Mouse (Mus musculus) kidney, adult 2 months (tissue): ENCODE measurements around the gene Gm10153. TPM values are rescaled to one million over a fixed set of nuclear protein-coding genes. Genes with fewer than 3 reads are reported as not detected.
"Not testable (repeated sequence)": the region's sequence is repeated elsewhere in the genome, so short reads cannot be mapped to it uniquely, and the experiment has no call there.

Source experiments
- DNase-seq: peaks from one replicate; pipeline ENCODE4 v3.0.0; 2021
- H3K27ac ChIP-seq: fragments of 200-500 bp; 2 replicates; pipeline ENCODE4 v1.5.1; 2012; ENCODE audit warnings: low read depth, low read length, control low read depth, inconsistent platforms; ENCODE audit not compliant: insufficient read depth
- H3K27me3 ChIP-seq: fragments of 200-500 bp; replicated peaks from 2 replicates; pipeline ENCODE4 v1.6.1; 2012; ENCODE audit warnings: mild to moderate bottlenecking, moderate library complexity, low read length, inconsistent platforms; ENCODE audit not compliant: control insufficient read depth, insufficient read depth
- H3K36me3 ChIP-seq: fragments of 200-500 bp; 2 replicates; pipeline ENCODE4 v1.6.1; 2012; ENCODE audit warnings: mild to moderate bottlenecking, moderate library complexity, low read length, inconsistent platforms; ENCODE audit not compliant: control insufficient read depth, insufficient read depth
- H3K4me1 ChIP-seq: fragments of 200-500 bp; 2 replicates; pipeline ENCODE4 v1.6.1; 2011; ENCODE audit warnings: low read length; ENCODE audit not compliant: control insufficient read depth, insufficient read depth
- H3K4me3 ChIP-seq: fragments of 200-500 bp; 2 replicates; pipeline ENCODE4 v1.5.1; 2011; ENCODE audit warnings: mild to moderate bottlenecking, low read depth, low read length, control low read depth; ENCODE audit not compliant: insufficient read depth
- CTCF ChIP-seq: fragments of 200-500 bp; conservative IDR thresholded peaks from 2 replicates; pipeline ENCODE4 v1.5.1; 2011; ENCODE audit warnings: low read depth, mild to moderate bottlenecking, control low read depth, low read length, moderate library complexity, mixed read lengths; ENCODE audit not compliant: insufficient read depth, insufficient read length
- POLR2A ChIP-seq: fragments of 200-500 bp; IDR thresholded peaks from one replicate; pipeline ENCODE4 v1.6.1; 2011; ENCODE audit warnings: low read depth, low read length, control low read depth
- WGBS: fragments of 180-500 bp; shearing (Covaris S2); methylation state at CpG from one replicate; pipeline ENCODE4 v1.1.7; 2018; 5-methylcytosine and 5-hydroxymethylcytosine counted together
- polyA plus RNA-seq: library from polyadenylated mRNA; depleted of rRNA; stranded (reverse); fragments of >200 nt; gene quantifications from 2 replicates; pipeline ENCODE4 v1.2.3, GENCODE M21; 2012

The Gm10153 gene
- polyA plus RNA-seq, 1 experiment, result not detected

GRCm38 (mm10) chr7:142201064-142201463 lies 10.9 kb upstream of the Gm10153 start, which contains the start of gene Krtap5-3:
Gene Krtap5-3 (plus strand): TSS chr7:142201364.
- Histone ChIP-seq H3K27me3 (no peaks in the 10 kb centered on the region), H3K36me3 (no peaks in the 10 kb centered on the region), H3K4me1 (no peaks in the 10 kb centered on the region), H3K4me3 (no peak within 1 kb of the TSS), H3K27ac (no peak within 1 kb of the TSS)
- 32% methylated on average over 1 of the region's 1 CpGs for WGBS
- TF ChIP-seq POLR2A (no peak), CTCF (no peak)
- no peak for DNase-seq

DNA sequence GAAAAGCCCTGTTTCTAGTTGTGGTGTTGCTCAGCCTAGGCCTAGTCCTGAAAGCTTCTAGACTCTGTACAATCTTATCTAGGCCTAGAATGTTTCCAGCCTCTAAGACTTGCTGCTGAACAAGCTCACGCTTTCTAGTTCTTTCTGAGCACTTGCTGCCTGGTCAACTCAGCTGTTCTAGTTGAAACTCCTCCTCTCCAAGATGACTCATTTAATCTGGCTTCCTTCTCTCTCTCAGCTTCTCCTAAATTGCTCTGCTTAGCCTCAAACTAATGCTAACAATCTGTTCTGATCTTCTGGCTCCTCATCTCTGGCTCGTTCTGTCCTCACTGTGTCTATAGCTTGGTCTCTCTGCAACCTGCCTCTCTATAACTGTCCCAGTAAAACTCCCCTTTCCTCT lies 8.6 kb upstream of the Gm10153 start:
- 88% methylated on average over 2 of the region's 2 CpGs for WGBS
- Histone ChIP-seq H3K27me3 (no peaks in the 10 kb centered on the region), H3K4me1 (no peaks in the 10 kb centered on the region), H3K36me3 (no peaks in the 10 kb centered on the region), H3K4me3 (no peak overlapping the region), H3K27ac (no peak overlapping the region)
- no peak for TF ChIP-seq CTCF
- TF ChIP-seq POLR2A, result no peak
- no peak for DNase-seq

DNA sequence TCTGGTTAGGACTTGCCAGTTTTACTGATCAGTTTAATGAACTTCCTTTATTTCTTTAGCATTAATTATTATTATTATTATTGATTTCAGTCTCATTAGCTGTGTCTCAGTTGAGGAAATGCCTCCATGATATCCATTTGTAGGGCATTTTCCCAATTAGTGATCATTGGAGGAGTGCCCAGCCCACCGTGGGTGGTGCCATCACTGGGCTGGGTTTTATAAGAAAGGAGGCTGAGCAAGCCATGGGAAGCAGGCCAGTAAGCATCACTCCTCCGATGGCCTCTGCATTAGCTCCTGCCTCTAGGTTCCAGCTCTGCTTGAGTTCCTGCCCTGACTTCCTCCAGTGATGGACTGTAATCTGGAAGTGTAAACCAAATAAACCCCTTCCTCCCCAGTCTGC lies 2.0 kb downstream of the Gm10153 start:
- TF ChIP-seq POLR2A, result no peak
- Histone ChIP-seq H3K4me3 (no peak overlapping the region), H3K27me3 (no peaks in the 10 kb centered on the region), H3K4me1 (no peaks in the 10 kb centered on the region), H3K36me3 (no peaks in the 10 kb centered on the region), H3K27ac (no peak overlapping the region)
- no peak for DNase-seq
- WGBS, result 66% methylated on average over 2 of the region's 2 CpGs

DNA sequence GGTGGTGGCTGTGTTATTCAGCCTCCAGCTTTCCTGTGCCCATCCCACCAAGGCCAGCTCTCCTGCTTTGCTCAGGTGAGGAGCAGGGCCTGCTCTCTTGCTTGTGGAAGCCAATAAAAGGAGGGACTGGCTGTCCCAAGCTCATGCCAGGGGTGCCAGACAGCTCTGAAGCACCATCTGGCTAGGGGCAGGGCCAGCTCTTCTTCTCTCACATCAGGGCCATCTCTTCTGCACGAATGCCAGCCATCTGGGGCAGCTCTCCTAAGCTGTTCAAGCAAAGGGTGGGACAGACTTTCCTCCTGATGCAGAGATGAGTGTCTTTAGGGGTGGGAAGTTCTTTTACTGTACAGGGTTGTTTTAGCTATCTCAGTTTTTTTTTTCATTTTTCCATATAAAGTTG lies 9.2 kb downstream of the Gm10153 start:
- no peak for TF ChIP-seq CTCF
- TF ChIP-seq POLR2A, result no peak
- H3K27me3 ChIP-seq, result no peaks in the 10 kb centered on the region
- H3K36me3 ChIP-seq, result no peaks in the 10 kb centered on the region
- no peak overlapping the region for H3K27ac ChIP-seq
- no peak for DNase-seq
- H3K4me1 ChIP-seq, result no peaks in the 10 kb centered on the region
- 55% methylated on average over 1 of the region's 1 CpGs for WGBS
- H3K4me3 ChIP-seq, result no peak overlapping the region

GRCm38 (mm10) chr7:142178685-142179084 lies 11.5 kb downstream of the Gm10153 start:
- WGBS, result 90% methylated on average over 1 of the region's 1 CpGs
- no peaks in the 10 kb centered on the region for H3K27me3 ChIP-seq
- no peaks in the 10 kb centered on the region for H3K4me1 ChIP-seq

GRCm38 (mm10) chr7:142175905-142176304 lies 14.3 kb downstream of the Gm10153 start, which contains the start of gene Krtap5-2:
Gene Krtap5-2 (minus strand): TSS chr7:142176005.
- H3K4me1 ChIP-seq, H3K4me3 ChIP-seq, H3K36me3 ChIP-seq, H3K27ac ChIP-seq, H3K27me3 ChIP-seq, DNase-seq: not testable (repeated sequence)

More at GRCm38 (mm10) chr7:142178685-142179084, 11.5 kb downstream of the Gm10153 start:
- Histone ChIP-seq H3K36me3 (no peaks in the 10 kb centered on the region), H3K27ac (no peak overlapping the region), H3K4me3 (no peak overlapping the region)
- TF ChIP-seq POLR2A (no peak), CTCF (no peak)
- DNase-seq, result no peak

DNA sequence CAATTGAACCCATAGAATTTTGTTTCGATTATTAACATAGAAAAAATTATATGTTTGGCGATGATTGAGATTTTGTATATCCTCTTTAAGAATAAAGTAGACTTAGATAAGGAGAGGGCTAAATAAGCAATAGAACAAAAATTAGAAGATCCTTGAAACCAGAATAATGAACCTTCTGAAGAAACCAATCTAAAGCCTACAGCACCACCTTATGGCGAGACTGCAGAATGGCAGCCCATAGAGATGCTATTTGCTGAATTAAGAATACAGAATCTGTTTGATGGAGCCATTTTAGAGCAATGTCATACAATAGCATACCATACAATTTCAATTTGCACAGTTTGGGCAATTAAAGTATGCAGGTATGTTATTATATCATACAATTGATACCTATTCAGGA lies 20.4 kb downstream of the Gm10153 start:
- no peak overlapping the region for H3K4me3 ChIP-seq
- no peaks in the 10 kb centered on the region for H3K36me3 ChIP-seq
- DNase-seq, result no peak
- no peaks in the 10 kb centered on the region for H3K27me3 ChIP-seq
- TF ChIP-seq POLR2A (no peak), CTCF (0 out of 2 replicates have a peak, but pooled peaks have one; percentile 6)
- H3K27ac ChIP-seq, result no peak overlapping the region
- 53% methylated on average over 3 of the region's 3 CpGs for WGBS
- no peaks in the 10 kb centered on the region for H3K4me1 ChIP-seq

- not testable (repeated sequence) for H3K4me1 ChIP-seq, H3K4me3 ChIP-seq, H3K27me3 ChIP-seq, DNase-seq, H3K36me3 ChIP-seq, H3K27ac ChIP-seq
Measured at GRCm38 (mm10) chr7:142165639-142166038, 24.6 kb downstream of the Gm10153 start, which contains the start of gene Gm4553. Gene Gm4553 (minus strand): TSS chr7:142165739.
